Mouse (Mus musculus): ENCODE data around the gene Aqp5. TPM values are rescaled to one million over a fixed set of nuclear protein-coding genes. Genes with fewer than 3 reads are reported as not detected.

The Aqp5 gene
- polyA plus RNA-seq, 1 experiment from 2014 or later = 0.72 TPM

- 54% methylated on average over 17 of the region's 17 CpGs for WGBS
- no peaks in the 10 kb centered on the region for H3K9me3 ChIP-seq (ENCODE audit: control insufficient read depth, low read depth, low read length)
These were observed 8.9 kb downstream of the Aqp5 start for GRCm38 (mm10) chr15:99599245-99600070.

GRCm38 (mm10) chr15:99600986-99601822 is 10.6 kb downstream of the Aqp5 start, which contains the start of gene Aqp6:
Aqp6 (plus strand) TSS chr15:99601400.
- 68% methylated on average over 22 of the region's 22 CpGs for WGBS
- Histone ChIP-seq H3K4me1 (ENCODE audit: control insufficient read depth, insufficient read depth, low read length) (peaks cover 5% of the 10 kb centered on the region), H3K27ac (ENCODE audit: low read length) (no peak within 1 kb of the TSS), H3K9me3 (ENCODE audit: control insufficient read depth, low read depth, low read length) (no peaks in the 10 kb centered on the region), H3K27me3 (ENCODE audit: control insufficient read depth, insufficient read depth, low read length) (0 out of 2 replicates have a peak, but pooled peaks cover 4% of the 10 kb centered on the region), H3K4me2 (replicated peaks; ENCODE audit: low read depth, low read length) (no peak within 1 kb of the TSS), H3K9ac (replicated peaks; ENCODE audit: low read depth, low read length) (no peak within 1 kb of the TSS), H3K4me3 (ENCODE audit: low read depth, low read length) (no peak within 1 kb of the TSS), H3K36me3 (ENCODE audit: control insufficient read depth, insufficient read depth, low read length) (no peaks in the 10 kb centered on the region)
- ATAC-seq (ENCODE audit: insufficient number of reproducible peaks, insufficient read depth, low FRiP score, low read depth) = no peak

More at GRCm38 (mm10) chr15:99599245-99600070, 8.9 kb downstream of the Aqp5 start:
- H3K36me3 ChIP-seq (ENCODE audit: control insufficient read depth, insufficient read depth, low read length) = no peaks in the 10 kb centered on the region
- H3K4me1 ChIP-seq (ENCODE audit: control insufficient read depth, insufficient read depth, low read length) = peaks cover 5% of the 10 kb centered on the region
- H3K27ac ChIP-seq (ENCODE audit: low read length) = no peak overlapping the region
- H3K4me2 ChIP-seq (replicated peaks; ENCODE audit: low read depth, low read length) = no peak overlapping the region
- no peak overlapping the region for H3K4me3 ChIP-seq (ENCODE audit: low read depth, low read length)
- peaks cover 10% of the 10 kb centered on the region for H3K27me3 ChIP-seq (ENCODE audit: control insufficient read depth, insufficient read depth, low read length)
- no peak for ATAC-seq (ENCODE audit: insufficient number of reproducible peaks, insufficient read depth, low FRiP score, low read depth)
- no peak overlapping the region for H3K9ac ChIP-seq (replicated peaks; ENCODE audit: low read depth, low read length)

GRCm38 (mm10) chr15:99601823-99602120 is 11.2 kb downstream of the Aqp5 start:
- H3K4me2 ChIP-seq (replicated peaks; ENCODE audit: low read depth, low read length) = no peak overlapping the region
- no peak overlapping the region for H3K27ac ChIP-seq (ENCODE audit: low read length)
- H3K27me3 ChIP-seq (ENCODE audit: control insufficient read depth, insufficient read depth, low read length) = 0 out of 2 replicates have a peak, but pooled peaks cover 4% of the 10 kb centered on the region
- no peak for ATAC-seq (ENCODE audit: insufficient number of reproducible peaks, insufficient read depth, low FRiP score, low read depth)
- H3K9ac ChIP-seq (replicated peaks; ENCODE audit: low read depth, low read length) = no peak overlapping the region
- 46% methylated on average over 4 of the region's 5 CpGs for WGBS
- H3K9me3 ChIP-seq (ENCODE audit: control insufficient read depth, low read depth, low read length) = no peaks in the 10 kb centered on the region
- no peaks in the 10 kb centered on the region for H3K36me3 ChIP-seq (ENCODE audit: control insufficient read depth, insufficient read depth, low read length)
- H3K4me1 ChIP-seq (ENCODE audit: control insufficient read depth, insufficient read depth, low read length) = peaks cover 5% of the 10 kb centered on the region
- no peak overlapping the region for H3K4me3 ChIP-seq (ENCODE audit: low read depth, low read length)

- H3K4me2 ChIP-seq (replicated peaks; ENCODE audit: low read depth, low read length) = no peak overlapping the region
- H3K9me3 ChIP-seq (ENCODE audit: control insufficient read depth, low read depth, low read length) = no peaks in the 10 kb centered on the region
- no peak overlapping the region for H3K4me3 ChIP-seq (ENCODE audit: low read depth, low read length)
- H3K27me3 ChIP-seq (ENCODE audit: control insufficient read depth, insufficient read depth, low read length) = 0 out of 2 replicates have a peak, but pooled peaks cover 4% of the 10 kb centered on the region
- peaks cover 8% of the 10 kb centered on the region for H3K4me1 ChIP-seq (ENCODE audit: control insufficient read depth, insufficient read depth, low read length)
- no peak for ATAC-seq (ENCODE audit: insufficient number of reproducible peaks, insufficient read depth, low FRiP score, low read depth)
- H3K9ac ChIP-seq (replicated peaks; ENCODE audit: low read depth, low read length) = no peak overlapping the region
- no peaks in the 10 kb centered on the region for H3K36me3 ChIP-seq (ENCODE audit: control insufficient read depth, insufficient read depth, low read length)
- no peak overlapping the region for H3K27ac ChIP-seq (ENCODE audit: low read length)
- 82% methylated on average over 17 of the region's 17 CpGs for WGBS
These were observed 11.7 kb downstream of the Aqp5 start for GRCm38 (mm10) chr15:99602206-99602820.

GRCm38 (mm10) chr15:99603216-99603615 is 12.6 kb downstream of the Aqp5 start:
- H3K4me3 ChIP-seq (ENCODE audit: low read depth, low read length) = no peak overlapping the region
- H3K4me1 ChIP-seq (ENCODE audit: control insufficient read depth, insufficient read depth, low read length) = peaks cover 14% of the 10 kb centered on the region
- no peak overlapping the region for H3K4me2 ChIP-seq (replicated peaks; ENCODE audit: low read depth, low read length)
- H3K27me3 ChIP-seq (ENCODE audit: control insufficient read depth, insufficient read depth, low read length) = 0 out of 2 replicates have a peak, but pooled peaks cover 4% of the 10 kb centered on the region
- 61% methylated on average over 7 of the region's 7 CpGs for WGBS
- no peaks in the 10 kb centered on the region for H3K9me3 ChIP-seq (ENCODE audit: control insufficient read depth, low read depth, low read length)
- H3K36me3 ChIP-seq (ENCODE audit: control insufficient read depth, insufficient read depth, low read length) = no peaks in the 10 kb centered on the region
- H3K9ac ChIP-seq (replicated peaks; ENCODE audit: low read depth, low read length) = no peak overlapping the region
- no peak overlapping the region; the same call in 1 of the 2 replicates for H3K27ac ChIP-seq (ENCODE audit: low read length)
- no peak for ATAC-seq (ENCODE audit: insufficient number of reproducible peaks, insufficient read depth, low FRiP score, low read depth)

GRCm38 (mm10) chr15:99605595-99605994 is 15.0 kb downstream of the Aqp5 start:
- ATAC-seq (ENCODE audit: insufficient number of reproducible peaks, insufficient read depth, low FRiP score, low read depth) = no peak
- Histone ChIP-seq H3K9ac (replicated peaks; ENCODE audit: low read depth, low read length) (no peak overlapping the region), H3K36me3 (ENCODE audit: control insufficient read depth, insufficient read depth, low read length) (no peaks in the 10 kb centered on the region), H3K4me1 (ENCODE audit: control insufficient read depth, insufficient read depth, low read length) (peaks cover 14% of the 10 kb centered on the region), H3K4me3 (ENCODE audit: low read depth, low read length) (no peak overlapping the region), H3K27ac (ENCODE audit: low read length) (no peak overlapping the region), H3K9me3 (ENCODE audit: control insufficient read depth, low read depth, low read length) (no peaks in the 10 kb centered on the region), H3K27me3 (ENCODE audit: control insufficient read depth, insufficient read depth, low read length) (no peaks in the 10 kb centered on the region), H3K4me2 (replicated peaks; ENCODE audit: low read depth, low read length) (no peak overlapping the region)
- WGBS = 67% methylated on average over 3 of the region's 3 CpGs

GRCm38 (mm10) chr15:99606515-99606914 is 15.9 kb downstream of the Aqp5 start:
- WGBS = 17% methylated on average over 5 of the region's 5 CpGs
- Histone ChIP-seq H3K36me3 (ENCODE audit: control insufficient read depth, insufficient read depth, low read length) (no peaks in the 10 kb centered on the region), H3K4me3 (ENCODE audit: low read depth, low read length) (no peak overlapping the region), H3K4me1 (ENCODE audit: control insufficient read depth, insufficient read depth, low read length) (peaks cover 18% of the 10 kb centered on the region), H3K9me3 (ENCODE audit: control insufficient read depth, low read depth, low read length) (no peaks in the 10 kb centered on the region), H3K27me3 (ENCODE audit: control insufficient read depth, insufficient read depth, low read length) (no peaks in the 10 kb centered on the region), H3K27ac (ENCODE audit: low read length) (no peak overlapping the region), H3K4me2 (replicated peaks; ENCODE audit: low read depth, low read length) (no peak overlapping the region), H3K9ac (replicated peaks; ENCODE audit: low read depth, low read length) (no peak overlapping the region)
- ATAC-seq (ENCODE audit: insufficient number of reproducible peaks, insufficient read depth, low FRiP score, low read depth) = no peak

- H3K36me3 ChIP-seq (ENCODE audit: control insufficient read depth, insufficient read depth, low read length) = no peaks in the 10 kb centered on the region
- H3K9me3 ChIP-seq (ENCODE audit: control insufficient read depth, low read depth, low read length) = no peaks in the 10 kb centered on the region
- no peak for ATAC-seq (ENCODE audit: insufficient number of reproducible peaks, insufficient read depth, low FRiP score, low read depth)
- H3K4me1 ChIP-seq (ENCODE audit: control insufficient read depth, insufficient read depth, low read length) = peaks cover 18% of the 10 kb centered on the region
- no peak overlapping the region for H3K9ac ChIP-seq (replicated peaks; ENCODE audit: low read depth, low read length)
- WGBS = 25% methylated on average over 10 of the region's 10 CpGs
- H3K27ac ChIP-seq (ENCODE audit: low read length) = no peak overlapping the region
- H3K27me3 ChIP-seq (ENCODE audit: control insufficient read depth, insufficient read depth, low read length) = no peaks in the 10 kb centered on the region
- no peak overlapping the region for H3K4me2 ChIP-seq (replicated peaks; ENCODE audit: low read depth, low read length)
- H3K4me3 ChIP-seq (ENCODE audit: low read depth, low read length) = no peak overlapping the region
These were observed 17.0 kb downstream of the Aqp5 start for GRCm38 (mm10) chr15:99607388-99608113.

Data from stomach, embryonic 14.5 days (tissue).